Mouse (Mus musculus) thymus, adult 2 months (tissue): ENCODE measurements around the gene Abhd11.

Source experiments
- CTCF ChIP-seq: fragments of 200-500 bp; IDR thresholded peaks from 2 replicates; pipeline ENCODE4 v1.5.1; 2012; ENCODE audit warnings: mild to moderate bottlenecking, control low read depth, low read length, moderate library complexity, borderline replicate concordance; ENCODE audit not compliant: control insufficient read depth, poor library complexity, insufficient read depth; ENCODE audit errors: extremely low read depth
- POLR2A ChIP-seq: fragments of 200-500 bp; IDR thresholded peaks from 2 replicates; pipeline ENCODE4 v1.6.1; 2012; ENCODE audit warnings: mild to moderate bottlenecking, low read length, control low read depth, moderate library complexity; ENCODE audit not compliant: control insufficient read depth, poor library complexity, insufficient read depth; ENCODE audit errors: extremely low read depth

- no peak for TF ChIP-seq POLR2A
- TF ChIP-seq CTCF: no peak
Observed at GRCm38 (mm10) chr5:135029007-135029854, 20.3 kb downstream of the Abhd11 start.
